Mouse (Mus musculus) megakaryocyte, embryonic 14.5 days (primary cell): Measurements from ENCODE around the gene Ppp2r1b.

Experiments
- FLI1 ChIP-seq: IDR thresholded peaks from 2 replicates; pipeline ENCODE4 v1.6.1; 2012; ENCODE audit warnings: low read length, inconsistent platforms, mixed read lengths
- GATA1 ChIP-seq: IDR thresholded peaks from 3 replicates; pipeline ENCODE4 v1.6.1; 2012; ENCODE audit warnings: mixed read lengths, low read length, inconsistent platforms, borderline replicate concordance

DNA sequence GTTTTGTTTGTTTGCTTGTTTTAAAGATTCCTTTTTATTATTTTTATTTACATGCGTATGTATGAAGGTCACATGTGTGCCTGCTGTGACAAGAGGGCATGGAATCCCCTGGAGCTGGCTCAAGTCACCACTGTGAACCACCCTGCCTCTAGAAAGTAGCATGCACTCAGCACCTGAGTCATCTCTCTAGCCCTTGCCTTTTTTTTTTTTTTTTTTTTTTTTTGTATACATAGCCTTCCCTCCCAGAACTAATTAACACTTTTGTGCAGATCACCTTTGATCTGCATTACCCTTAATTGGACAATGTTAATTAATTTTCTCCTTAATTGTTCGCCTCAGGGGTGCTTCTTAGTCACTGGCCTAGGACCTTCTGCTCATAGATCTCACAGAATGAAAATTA is 97.6 kb downstream of the Ppp2r1b start:
- TF ChIP-seq FLI1 (no peak), GATA1 (no peak)
